Mouse (Mus musculus) heart, postnatal 0 days (tissue): ENCODE measurements at regions not wholly inside any gene's neighbourhood (a gene's known extent, or its start where the extent isn't known, plus 50 kb on each side); places are given as distances from the start of the nearest gene placed in this dataset.

ENCODE experiments used
- CTCF ChIP-seq: IDR thresholded peaks from 2 replicates; pipeline ENCODE4 v1.5.1; 2016; ENCODE audit warnings: antibody characterized with exemption, control low read depth, low read depth
- EP300 ChIP-seq: IDR thresholded peaks from 2 replicates; pipeline ENCODE4 v1.6.1; 2016; ENCODE audit warnings: antibody characterized with exemption, low read depth

DNA sequence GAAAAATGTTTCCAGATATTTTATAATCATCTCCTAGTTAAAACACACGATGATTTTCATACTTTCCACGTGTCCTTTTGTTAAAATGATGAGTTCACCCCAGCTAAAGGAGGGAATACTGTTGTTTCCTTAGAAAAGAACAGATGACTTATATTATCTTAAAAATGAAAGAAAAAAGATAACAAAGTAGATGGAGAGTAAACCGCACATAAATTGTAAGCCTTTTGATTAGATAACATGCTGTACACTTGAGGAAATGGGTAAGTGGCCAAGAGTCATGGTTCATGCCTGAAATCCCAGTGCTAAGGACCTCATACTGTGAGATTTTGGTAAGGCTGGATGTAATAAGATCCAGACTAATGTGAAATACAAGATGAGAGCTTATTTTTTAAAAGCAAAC, 372.6 kb downstream of the Cdh9 start:
- TF ChIP-seq EP300 = no peak
- TF ChIP-seq CTCF = no peak
